Mouse (Mus musculus): Measurements from ENCODE around the gene Evi2. TPM values are rescaled to one million over a fixed set of nuclear protein-coding genes. Genes with fewer than 3 reads are reported as not detected.

Evi2 gene
- polyA plus RNA-seq, 1 experiment from 2014 or later = 0.60 TPM

GRCm38 (mm10) chr11:79528601-79529000 lies 1.8 kb downstream of the Evi2 start:
- Histone ChIP-seq H3K27ac (ENCODE audit: low read length) (no peak overlapping the region), H3K4me3 (ENCODE audit: low read depth, low read length) (no peak overlapping the region), H3K9ac (ENCODE audit: low read depth, low read length) (no peak overlapping the region), H3K4me1 (ENCODE audit: control insufficient read depth, insufficient read depth, low read length) (no peaks in the 10 kb centered on the region), H3K36me3 (ENCODE audit: control insufficient read depth, insufficient read depth, low read length) (no peaks in the 10 kb centered on the region; the same call in 1 of the 2 replicates), H3K9me3 (replicated peaks; ENCODE audit: control insufficient read depth, low read length, poor library complexity, severe bottlenecking) (no peaks in the 10 kb centered on the region), H3K4me2 (ENCODE audit: low read length) (no peak overlapping the region), H3K27me3 (ENCODE audit: control insufficient read depth, insufficient read depth, low read depth, low read length) (no peaks in the 10 kb centered on the region)
- ATAC-seq = no peak
- 88% methylated on average over 3 of the region's 3 CpGs for WGBS

GRCm38 (mm10) chr11:79527739-79528384 lies 2.5 kb downstream of the Evi2 start:
- Histone ChIP-seq H3K27ac (ENCODE audit: low read length) (no peak overlapping the region), H3K4me1 (ENCODE audit: control insufficient read depth, insufficient read depth, low read length) (no peaks in the 10 kb centered on the region), H3K9ac (ENCODE audit: low read depth, low read length) (no peak overlapping the region), H3K36me3 (ENCODE audit: control insufficient read depth, insufficient read depth, low read length) (no peaks in the 10 kb centered on the region; the same call in 1 of the 2 replicates), H3K4me2 (ENCODE audit: low read length) (no peak overlapping the region), H3K27me3 (ENCODE audit: control insufficient read depth, insufficient read depth, low read depth, low read length) (no peaks in the 10 kb centered on the region), H3K9me3 (replicated peaks; ENCODE audit: control insufficient read depth, low read length, poor library complexity, severe bottlenecking) (no peaks in the 10 kb centered on the region), H3K4me3 (ENCODE audit: low read depth, low read length) (no peak overlapping the region)
- no peak for ATAC-seq
- WGBS = 94% methylated on average over 5 of the region's 5 CpGs

- no peak overlapping the region for H3K9ac ChIP-seq (ENCODE audit: low read depth, low read length)
- no peak overlapping the region for H3K27ac ChIP-seq (ENCODE audit: low read length)
- ATAC-seq = no peak
- H3K36me3 ChIP-seq (ENCODE audit: control insufficient read depth, insufficient read depth, low read length) = no peaks in the 10 kb centered on the region
- WGBS = 84% methylated on average over 15 of the region's 15 CpGs
- H3K4me1 ChIP-seq (ENCODE audit: control insufficient read depth, insufficient read depth, low read length) = no peaks in the 10 kb centered on the region
- H3K4me3 ChIP-seq (ENCODE audit: low read depth, low read length) = no peak overlapping the region
- no peak overlapping the region for H3K4me2 ChIP-seq (ENCODE audit: low read length)
- H3K9me3 ChIP-seq (replicated peaks; ENCODE audit: control insufficient read depth, low read length, poor library complexity, severe bottlenecking) = no peaks in the 10 kb centered on the region
- no peaks in the 10 kb centered on the region for H3K27me3 ChIP-seq (ENCODE audit: control insufficient read depth, insufficient read depth, low read depth, low read length)
Measured at GRCm38 (mm10) chr11:79527015-79527738, 3.2 kb downstream of the Evi2 start.

GRCm38 (mm10) chr11:79526549-79526948 lies 3.8 kb downstream of the Evi2 start:
- no peak for ATAC-seq
- Histone ChIP-seq H3K27ac (ENCODE audit: low read length) (no peak overlapping the region), H3K4me2 (ENCODE audit: low read length) (no peak overlapping the region), H3K4me1 (ENCODE audit: control insufficient read depth, insufficient read depth, low read length) (no peaks in the 10 kb centered on the region), H3K9ac (ENCODE audit: low read depth, low read length) (no peak overlapping the region), H3K27me3 (ENCODE audit: control insufficient read depth, insufficient read depth, low read depth, low read length) (no peaks in the 10 kb centered on the region), H3K36me3 (ENCODE audit: control insufficient read depth, insufficient read depth, low read length) (no peaks in the 10 kb centered on the region), H3K9me3 (replicated peaks; ENCODE audit: control insufficient read depth, low read length, poor library complexity, severe bottlenecking) (no peaks in the 10 kb centered on the region), H3K4me3 (ENCODE audit: low read depth, low read length) (no peak overlapping the region)
- 93% methylated on average over 3 of the region's 3 CpGs for WGBS

GRCm38 (mm10) chr11:79524310-79524575 lies 6.1 kb downstream of the Evi2 start:
- Histone ChIP-seq H3K4me3 (ENCODE audit: low read depth, low read length) (no peak overlapping the region), H3K36me3 (ENCODE audit: control insufficient read depth, insufficient read depth, low read length) (no peaks in the 10 kb centered on the region), H3K27ac (ENCODE audit: low read length) (no peak overlapping the region), H3K9ac (ENCODE audit: low read depth, low read length) (no peak overlapping the region), H3K4me1 (ENCODE audit: control insufficient read depth, insufficient read depth, low read length) (no peaks in the 10 kb centered on the region), H3K4me2 (ENCODE audit: low read length) (no peak overlapping the region), H3K27me3 (ENCODE audit: control insufficient read depth, insufficient read depth, low read depth, low read length) (no peaks in the 10 kb centered on the region), H3K9me3 (replicated peaks; ENCODE audit: control insufficient read depth, low read length, poor library complexity, severe bottlenecking) (no peaks in the 10 kb centered on the region)
- no peak for ATAC-seq
- WGBS = 92% methylated on average over 1 of the region's 1 CpGs

- Histone ChIP-seq H3K9me3 (replicated peaks; ENCODE audit: control insufficient read depth, low read length, poor library complexity, severe bottlenecking) (no peaks in the 10 kb centered on the region), H3K4me1 (ENCODE audit: control insufficient read depth, insufficient read depth, low read length) (no peaks in the 10 kb centered on the region), H3K4me3 (ENCODE audit: low read depth, low read length) (no peak within 1 kb of the TSS), H3K36me3 (ENCODE audit: control insufficient read depth, insufficient read depth, low read length) (no peaks in the 10 kb centered on the region), H3K4me2 (ENCODE audit: low read length) (no peak within 1 kb of the TSS), H3K9ac (ENCODE audit: low read depth, low read length) (no peak within 1 kb of the TSS), H3K27me3 (ENCODE audit: control insufficient read depth, insufficient read depth, low read depth, low read length) (no peaks in the 10 kb centered on the region), H3K27ac (ENCODE audit: low read length) (no peak within 1 kb of the TSS)
- ATAC-seq = no peak
- WGBS = 87% methylated on average over 10 of the region's 10 CpGs
Measured at GRCm38 (mm10) chr11:79523560-79524309, 6.7 kb downstream of the Evi2 start, which contains the start of gene Evi2b. Gene Evi2b (minus strand): TSS chr11:79523762.

- 97% methylated on average over 1 of the region's 1 CpGs for WGBS
- Histone ChIP-seq H3K9ac (ENCODE audit: low read depth, low read length) (no peak overlapping the region), H3K4me1 (ENCODE audit: control insufficient read depth, insufficient read depth, low read length) (no peaks in the 10 kb centered on the region), H3K9me3 (replicated peaks; ENCODE audit: control insufficient read depth, low read length, poor library complexity, severe bottlenecking) (no peaks in the 10 kb centered on the region), H3K27ac (ENCODE audit: low read length) (no peak overlapping the region), H3K36me3 (ENCODE audit: control insufficient read depth, insufficient read depth, low read length) (no peaks in the 10 kb centered on the region), H3K4me2 (ENCODE audit: low read length) (no peak overlapping the region), H3K4me3 (ENCODE audit: low read depth, low read length) (no peak overlapping the region), H3K27me3 (ENCODE audit: control insufficient read depth, insufficient read depth, low read depth, low read length) (no peaks in the 10 kb centered on the region)
- ATAC-seq = no peak
Measured at GRCm38 (mm10) chr11:79522944-79523343, 7.4 kb downstream of the Evi2 start.

GRCm38 (mm10) chr11:79521930-79522329 lies 8.5 kb downstream of the Evi2 start:
- ATAC-seq = no peak
- Histone ChIP-seq H3K36me3 (ENCODE audit: control insufficient read depth, insufficient read depth, low read length) (no peaks in the 10 kb centered on the region), H3K9ac (ENCODE audit: low read depth, low read length) (no peak overlapping the region), H3K4me1 (ENCODE audit: control insufficient read depth, insufficient read depth, low read length) (no peaks in the 10 kb centered on the region), H3K27me3 (ENCODE audit: control insufficient read depth, insufficient read depth, low read depth, low read length) (no peaks in the 10 kb centered on the region), H3K27ac (ENCODE audit: low read length) (no peak overlapping the region), H3K4me3 (ENCODE audit: low read depth, low read length) (no peak overlapping the region), H3K9me3 (replicated peaks; ENCODE audit: control insufficient read depth, low read length, poor library complexity, severe bottlenecking) (no peaks in the 10 kb centered on the region), H3K4me2 (ENCODE audit: low read length) (no peak overlapping the region)

- no peaks in the 10 kb centered on the region for H3K4me1 ChIP-seq (ENCODE audit: control insufficient read depth, insufficient read depth, low read length)
- H3K27me3 ChIP-seq (ENCODE audit: control insufficient read depth, insufficient read depth, low read depth, low read length) = no peaks in the 10 kb centered on the region
- no peak overlapping the region for H3K4me2 ChIP-seq (ENCODE audit: low read length)
- no peaks in the 10 kb centered on the region for H3K9me3 ChIP-seq (replicated peaks; ENCODE audit: control insufficient read depth, low read length, poor library complexity, severe bottlenecking)
- no peak for ATAC-seq
- H3K36me3 ChIP-seq (ENCODE audit: control insufficient read depth, insufficient read depth, low read length) = no peaks in the 10 kb centered on the region
- H3K4me3 ChIP-seq (ENCODE audit: low read depth, low read length) = no peak overlapping the region
- no peak overlapping the region for H3K9ac ChIP-seq (ENCODE audit: low read depth, low read length)
- H3K27ac ChIP-seq (ENCODE audit: low read length) = no peak overlapping the region
Measured at GRCm38 (mm10) chr11:79520772-79521171, 9.6 kb downstream of the Evi2 start.
